Mouse (Mus musculus): Measurements from ENCODE around the gene Yju2.
"Not testable (repeated sequence)": the region's sequence is repeated elsewhere in the genome, so short reads cannot be mapped to it uniquely, and the experiment has no call there.

Gene Yju2

DNA sequence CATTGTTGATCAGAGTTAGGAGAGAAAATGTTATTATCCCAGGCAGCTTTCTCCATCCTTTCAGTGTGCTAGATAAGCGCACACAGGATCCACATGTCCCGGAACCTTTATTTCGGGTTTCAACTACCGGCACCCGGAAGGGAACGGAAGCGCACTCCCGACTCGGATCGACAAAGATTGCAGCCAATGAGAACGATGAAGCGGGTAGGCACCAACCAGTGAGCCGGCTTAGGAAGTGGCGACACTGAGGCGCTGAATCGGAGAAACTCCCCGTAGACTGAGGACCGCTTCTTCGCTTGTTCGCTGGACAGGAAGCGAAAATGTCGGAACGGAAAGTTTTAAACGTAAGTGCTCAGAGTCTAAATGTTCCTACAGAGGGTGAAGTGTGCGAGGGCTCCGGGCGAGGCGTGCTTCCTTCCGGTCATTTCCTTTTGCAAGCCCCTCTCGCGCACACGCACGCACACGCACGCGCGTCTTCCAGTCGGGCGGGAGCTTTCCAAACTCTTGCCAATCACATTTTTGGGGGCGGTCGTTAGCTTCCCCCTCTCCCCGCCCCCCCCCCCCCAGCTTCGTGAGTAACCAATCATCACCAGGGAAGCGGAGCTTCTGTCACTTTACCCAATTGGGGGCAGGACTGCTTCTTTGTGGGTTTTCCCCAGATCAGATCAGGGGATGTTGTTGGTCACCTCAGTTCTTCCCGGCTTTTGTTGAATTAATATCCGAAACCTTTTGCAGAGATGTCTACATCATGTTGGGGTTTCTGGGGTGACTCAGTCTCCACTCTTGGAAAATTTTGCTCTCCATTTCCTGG, at the start of gene Yju2:
Gene Yju2, plus strand, starts transcription at position 182 of the 811 bp plus-strand sequence.
- DNase-seq, result peak; percentile 95

DNA sequence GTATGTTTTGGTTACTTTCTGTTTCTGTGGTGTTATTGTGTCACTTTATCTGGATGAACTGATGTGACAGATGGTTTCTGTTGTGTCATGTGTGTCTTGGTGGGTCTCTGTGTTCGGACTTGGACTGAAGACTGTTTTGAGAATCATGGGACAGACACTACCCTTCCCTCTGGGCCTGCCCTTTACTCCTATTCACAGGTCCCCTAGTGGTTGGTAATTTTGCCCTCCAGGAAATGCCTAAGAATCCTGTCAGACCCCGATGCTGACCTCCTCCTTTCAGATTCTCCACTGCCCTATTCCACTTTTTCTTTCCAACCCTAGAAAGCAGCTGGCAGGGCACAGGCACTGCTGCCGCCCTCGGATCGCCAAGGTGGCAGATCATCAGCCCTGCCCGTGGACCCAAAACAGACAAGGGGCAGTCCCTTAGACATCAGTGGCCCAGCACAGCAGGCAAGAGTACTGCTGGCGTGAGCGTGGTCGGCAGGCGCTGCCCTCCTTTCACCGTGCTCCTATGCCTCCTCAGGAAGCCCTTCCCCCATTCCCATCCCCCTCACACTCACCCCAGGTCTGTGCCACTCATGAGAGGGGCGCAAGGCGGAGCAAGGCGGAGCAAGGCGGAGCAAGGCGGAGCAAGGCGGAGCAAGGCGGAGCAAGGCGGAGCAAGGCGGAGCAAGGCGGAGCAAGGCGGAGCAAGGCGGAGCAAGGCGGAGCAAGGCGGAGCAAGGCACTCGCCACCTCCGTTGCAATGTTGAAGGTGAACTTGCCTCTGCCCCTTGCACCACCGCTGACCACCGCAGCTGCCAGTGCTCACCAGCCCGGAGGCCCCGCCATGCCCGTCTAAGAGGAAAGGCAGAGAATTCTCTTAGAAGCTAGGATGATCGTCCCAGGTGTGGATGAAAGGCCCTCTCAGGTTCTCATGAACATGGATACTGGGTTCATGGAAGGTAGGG, 27.1 kb upstream of the Yju2 start:
- DNase-seq, result peak; percentile 84

DNA sequence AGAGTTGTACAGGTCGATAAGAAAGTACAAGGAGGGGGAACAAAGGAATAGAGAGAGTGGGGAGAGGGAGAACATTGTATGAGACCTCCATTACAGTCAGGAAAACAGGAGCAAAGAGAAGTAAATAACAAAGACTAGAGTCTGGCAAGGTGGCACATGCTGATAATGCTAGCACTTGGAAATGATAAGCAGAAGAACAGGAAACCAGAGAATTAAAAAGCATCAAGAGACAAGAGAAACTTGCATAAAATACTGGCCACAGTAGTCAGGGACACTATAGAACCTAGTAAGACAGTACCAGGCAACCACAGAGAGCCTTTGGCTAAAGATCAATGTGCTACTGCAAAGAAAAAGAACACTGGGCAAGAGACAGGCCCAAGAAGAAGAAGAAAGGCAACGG, 26.3 kb upstream of the Yju2 start:
- no peak for DNase-seq

DNA sequence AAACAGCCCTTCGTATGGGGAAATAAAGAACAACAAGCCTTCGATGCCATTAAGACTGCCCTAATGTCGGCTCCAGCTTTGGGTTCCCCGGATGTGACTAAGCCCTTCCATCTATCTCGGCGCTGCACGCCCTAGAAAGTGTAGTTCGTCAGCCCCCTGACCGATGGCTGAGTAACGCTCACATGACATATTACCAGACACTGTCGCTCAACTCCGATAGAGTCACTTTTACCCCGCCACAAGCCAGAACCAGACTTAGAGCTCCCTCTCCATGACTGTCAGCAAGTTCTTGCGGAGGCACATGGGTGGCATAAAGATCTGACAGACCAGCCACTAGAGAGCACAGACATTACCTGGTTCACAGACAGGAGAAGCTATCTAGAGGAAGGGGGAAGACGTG, 25.7 kb upstream of the Yju2 start:
- peak; percentile 36 for DNase-seq

DNA sequence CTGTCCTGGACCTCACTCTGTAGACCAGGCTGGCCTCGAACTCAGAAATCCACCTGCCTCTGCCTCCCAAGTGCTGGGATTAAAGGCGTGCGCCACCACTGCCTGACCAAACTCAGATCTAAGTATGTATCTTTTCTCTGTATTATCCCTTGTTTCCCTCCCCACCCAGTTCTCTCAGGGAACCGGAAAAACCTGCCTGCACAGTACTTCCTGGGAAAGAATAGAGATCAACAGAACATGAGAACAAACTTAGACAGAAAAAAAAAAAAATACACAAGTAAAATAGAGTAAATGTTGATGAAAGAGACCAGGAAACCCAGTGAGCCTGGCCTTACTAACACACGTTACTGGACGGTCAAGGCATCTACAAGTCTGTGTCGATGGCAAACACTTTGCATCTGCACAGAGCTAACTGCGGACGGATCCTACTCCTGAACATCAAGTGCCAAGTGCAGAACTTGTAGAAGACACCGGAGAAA, 14.5 kb upstream of the Yju2 start:
- DNase-seq, result not testable (repeated sequence)

DNA sequence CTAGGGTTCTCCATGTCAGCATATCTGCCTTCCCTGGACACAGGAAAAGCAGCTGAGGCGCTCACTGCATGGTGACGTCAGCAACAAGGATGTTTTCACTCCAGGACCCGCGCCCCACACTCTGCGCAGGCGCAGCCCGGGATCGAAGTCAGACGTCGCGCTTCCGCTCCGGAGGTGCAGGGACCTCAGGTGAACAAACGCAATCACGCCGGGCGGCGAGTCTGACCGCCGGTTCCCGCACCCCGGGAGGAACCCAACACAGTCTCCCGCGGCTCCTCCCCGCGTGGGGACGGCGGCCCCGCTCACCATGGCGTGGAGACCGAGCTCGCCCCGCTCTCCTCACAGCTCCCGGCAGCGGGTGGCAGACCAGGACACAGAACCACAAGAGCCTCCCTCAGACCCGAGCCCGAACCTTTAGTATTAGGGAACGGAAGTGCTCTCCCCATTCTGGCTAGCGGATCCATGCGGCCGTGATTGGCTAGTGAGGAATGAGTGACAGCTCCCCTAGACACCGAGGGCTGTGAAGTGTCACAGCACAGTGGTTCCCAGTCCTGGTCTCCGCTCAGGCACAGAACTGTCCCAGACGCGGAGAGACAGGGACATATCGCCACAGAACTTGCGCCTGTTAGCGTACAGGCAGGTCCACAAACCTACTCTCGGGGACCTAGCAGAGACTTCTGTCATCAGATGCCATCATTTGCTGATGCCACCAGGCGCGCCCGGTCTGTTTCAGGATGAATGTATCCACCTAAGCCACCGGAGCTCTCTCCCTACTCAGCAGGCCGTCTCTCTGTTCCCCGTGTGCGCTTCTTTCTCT, 13.8 kb upstream of the Yju2 start:
- DNase-seq, result peak; percentile 97

DNA sequence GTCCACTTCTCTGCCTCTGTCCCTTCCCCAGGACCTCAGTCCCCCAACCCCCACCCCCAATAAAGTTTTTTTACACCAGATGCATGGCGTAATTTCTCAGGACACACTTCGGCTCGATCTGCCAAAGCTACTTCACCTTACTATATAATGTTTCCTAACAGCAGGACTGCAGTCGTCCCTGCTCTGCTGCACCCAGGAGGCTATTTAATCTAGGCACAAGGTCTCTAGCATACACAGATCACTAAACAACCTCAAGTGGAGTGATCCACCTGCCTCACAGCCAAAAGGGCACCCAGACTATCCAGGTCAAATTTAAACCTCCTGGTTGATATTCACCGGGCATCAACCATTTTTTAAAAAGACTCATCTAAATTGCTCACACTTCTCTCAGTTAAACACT, 13.2 kb upstream of the Yju2 start:
- DNase-seq, result peak; percentile 56

DNA sequence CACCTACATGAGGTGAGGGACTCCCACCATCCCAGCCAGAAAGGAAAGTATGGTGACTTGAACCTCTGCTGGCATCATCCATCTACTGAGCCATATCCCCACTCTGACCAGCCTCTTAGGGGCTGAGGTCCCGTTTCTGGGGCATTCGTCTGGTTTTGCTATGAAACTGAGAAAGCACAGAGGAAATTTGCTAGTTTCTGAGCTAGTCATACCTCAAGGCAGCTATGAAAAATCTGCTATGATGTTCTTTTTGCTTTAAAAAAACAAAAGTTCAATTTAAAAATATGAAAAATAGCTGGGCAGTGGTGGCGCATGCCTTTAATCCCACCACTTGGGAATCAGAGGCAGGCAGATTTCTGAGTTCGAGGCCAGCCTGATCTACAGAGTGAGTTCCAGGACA, 10.3 kb upstream of the Yju2 start:
- no peak for DNase-seq

DNA sequence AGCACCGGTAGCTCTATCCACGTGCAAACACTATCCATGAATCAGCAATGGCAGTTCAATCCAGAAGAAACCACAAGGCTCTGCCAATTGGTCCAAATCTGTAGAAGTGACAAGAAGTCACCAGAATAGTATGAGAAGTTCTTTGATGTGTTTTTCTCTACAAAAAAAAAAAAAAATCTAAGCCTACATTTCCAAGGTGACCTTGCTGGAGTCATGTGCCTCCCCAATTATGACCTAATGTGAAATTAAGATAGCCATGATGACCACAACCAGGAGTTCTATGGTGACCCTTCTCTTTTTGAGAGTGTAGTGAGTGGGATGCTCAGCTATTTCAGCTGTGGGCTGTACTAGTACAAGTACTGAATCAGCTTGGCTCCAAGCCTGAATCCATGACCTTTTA, 9.5 kb upstream of the Yju2 start, which contains the start of gene Zfp119b:
Gene Zfp119b, minus strand, starts transcription at position 101 of the 400 bp plus-strand sequence.
- DNase-seq, result no peak

DNA sequence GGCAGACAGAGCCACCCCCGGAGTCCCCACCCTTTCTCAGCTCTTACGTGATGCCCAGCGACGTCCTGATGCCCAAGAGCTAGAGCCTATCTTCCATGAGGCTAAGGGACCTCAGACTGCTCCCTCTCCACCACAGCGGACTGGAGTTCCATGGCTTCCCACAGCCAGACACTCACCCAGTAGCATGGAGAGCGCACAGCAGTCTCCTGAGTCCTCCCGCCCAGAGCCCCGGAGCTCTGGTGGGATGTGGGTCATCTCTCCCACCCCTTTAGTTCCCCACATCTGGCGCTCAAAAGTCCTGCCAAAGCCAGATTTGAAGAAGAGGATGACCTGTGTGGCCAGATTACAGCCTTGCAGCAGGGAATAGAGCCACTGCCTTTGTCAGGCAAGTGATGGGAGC, 8.3 kb upstream of the Yju2 start:
- DNase-seq, result peak; percentile 14

DNA sequence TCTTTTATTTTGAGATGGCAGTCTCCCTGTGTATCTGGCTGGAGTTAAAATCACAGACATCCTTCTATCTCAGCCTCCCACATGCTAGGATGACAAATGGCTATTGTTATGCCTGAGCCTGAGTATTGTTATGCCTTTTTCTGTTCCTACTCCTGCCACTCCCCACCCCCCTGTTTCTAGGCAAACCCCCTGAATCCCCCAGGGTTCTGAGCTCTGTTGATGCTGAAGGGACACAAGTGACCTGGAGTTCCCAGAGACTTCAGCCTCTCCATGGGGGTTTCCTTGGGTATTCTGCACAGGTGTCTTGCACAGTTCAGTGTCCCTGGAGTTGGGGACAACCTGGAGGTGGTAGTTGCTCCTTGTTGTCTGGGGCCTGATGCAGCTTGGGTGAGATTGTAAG, 6.9 kb upstream of the Yju2 start:
- DNase-seq, result peak; percentile 13

DNA sequence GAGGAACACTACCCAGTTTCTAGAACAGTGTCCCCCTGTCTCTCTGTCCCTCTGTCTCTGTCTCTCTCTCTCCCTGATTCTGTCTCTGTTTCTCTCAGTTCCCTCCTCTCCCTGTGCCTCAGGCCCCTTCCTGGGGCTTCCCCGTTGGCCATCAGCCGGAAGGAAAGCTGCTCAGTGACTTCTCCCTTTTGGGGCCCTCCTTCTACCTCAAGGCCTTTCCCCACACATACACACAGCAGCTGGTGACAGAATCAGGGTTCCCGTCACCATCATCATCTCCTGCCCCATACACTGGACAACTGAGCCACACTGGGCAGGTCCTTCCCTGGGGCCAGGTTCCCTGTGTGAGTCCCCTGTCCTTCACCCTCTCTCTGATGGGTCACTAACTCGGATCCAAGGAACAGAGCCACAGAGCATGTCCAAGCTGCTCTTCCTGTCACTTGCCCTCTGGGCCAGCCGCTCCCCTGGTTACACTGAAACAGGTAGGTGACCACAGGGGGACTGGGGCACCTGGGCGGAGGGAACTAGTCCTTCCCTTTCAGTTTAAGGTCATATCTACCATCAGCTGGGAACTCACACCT, 6.4 kb upstream of the Yju2 start, which contains the start of gene Ebi3:
Gene Ebi3, plus strand, starts transcription at position 194 of the 581 bp plus-strand sequence.
- DNase-seq, result peak; percentile 17

DNA sequence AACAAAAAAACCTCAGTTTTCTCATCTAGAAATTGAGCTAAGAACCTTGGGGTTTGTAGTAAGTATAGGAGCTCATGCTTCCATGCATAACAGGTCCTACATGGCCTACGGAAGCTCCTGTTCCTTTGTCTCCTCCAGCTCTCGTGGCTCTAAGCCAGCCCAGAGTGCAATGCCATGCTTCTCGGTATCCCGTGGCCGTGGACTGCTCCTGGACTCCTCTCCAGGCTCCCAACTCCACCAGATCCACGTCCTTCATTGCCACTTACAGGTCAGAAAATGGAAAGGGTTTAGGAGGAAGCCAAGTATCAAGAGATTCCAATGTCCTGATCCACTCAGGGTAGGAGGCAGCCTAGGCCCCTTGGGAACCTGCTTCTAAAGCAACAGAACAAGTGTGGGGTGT, 5.1 kb upstream of the Yju2 start:
- no peak for DNase-seq

DNA sequence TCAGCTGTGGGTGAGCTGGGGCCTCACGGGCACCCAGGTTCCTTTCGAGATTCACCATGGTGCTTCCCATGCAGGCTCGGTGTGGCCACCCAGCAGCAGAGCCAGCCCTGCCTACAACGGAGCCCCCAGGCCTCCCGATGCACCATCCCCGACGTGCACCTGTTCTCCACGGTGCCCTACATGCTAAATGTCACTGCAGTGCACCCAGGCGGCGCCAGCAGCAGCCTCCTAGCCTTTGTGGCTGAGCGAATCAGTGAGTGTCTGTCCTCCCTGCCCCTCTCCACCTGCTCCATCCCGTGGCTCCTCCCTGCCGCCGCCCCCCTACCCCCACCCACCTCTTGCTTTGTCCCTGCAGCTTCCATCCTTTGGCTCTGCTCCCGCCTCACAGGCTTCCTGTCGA, 4.7 kb upstream of the Yju2 start:
- DNase-seq, result peak; percentile 36

DNA sequence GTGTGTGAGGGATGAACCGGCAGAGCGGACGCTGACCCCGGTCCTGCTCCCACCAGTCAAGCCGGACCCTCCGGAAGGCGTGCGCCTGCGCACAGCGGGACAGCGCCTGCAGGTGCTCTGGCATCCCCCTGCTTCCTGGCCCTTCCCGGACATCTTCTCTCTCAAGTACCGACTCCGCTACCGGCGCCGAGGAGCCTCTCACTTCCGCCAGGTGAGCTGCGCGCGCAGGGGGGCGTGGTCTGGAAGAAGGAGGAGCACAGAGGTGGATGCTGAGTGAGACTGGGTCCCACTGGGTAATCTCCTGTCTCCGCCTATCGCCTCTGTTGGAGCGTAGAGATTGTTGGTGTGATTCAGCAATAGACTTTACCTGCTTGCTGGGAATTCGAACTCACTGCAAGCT, 2.8 kb upstream of the Yju2 start:
- DNase-seq, result peak; percentile 92

DNA sequence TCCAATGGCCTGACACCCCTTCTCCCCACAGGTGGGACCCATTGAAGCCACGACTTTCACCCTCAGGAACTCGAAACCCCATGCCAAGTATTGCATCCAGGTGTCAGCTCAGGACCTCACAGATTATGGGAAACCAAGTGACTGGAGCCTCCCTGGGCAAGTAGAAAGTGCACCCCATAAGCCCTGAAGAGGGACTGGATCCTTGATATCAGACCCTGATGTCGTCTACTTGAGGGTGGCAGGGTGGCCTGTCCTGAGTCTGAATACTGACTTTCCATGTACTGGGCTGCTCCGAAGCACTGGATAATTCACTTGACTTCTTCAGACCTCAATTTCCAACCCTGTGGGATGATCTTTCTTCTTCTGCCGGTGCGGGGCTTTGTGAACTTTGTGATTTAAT, 2.3 kb upstream of the Yju2 start:
- DNase-seq, result no peak

DNA sequence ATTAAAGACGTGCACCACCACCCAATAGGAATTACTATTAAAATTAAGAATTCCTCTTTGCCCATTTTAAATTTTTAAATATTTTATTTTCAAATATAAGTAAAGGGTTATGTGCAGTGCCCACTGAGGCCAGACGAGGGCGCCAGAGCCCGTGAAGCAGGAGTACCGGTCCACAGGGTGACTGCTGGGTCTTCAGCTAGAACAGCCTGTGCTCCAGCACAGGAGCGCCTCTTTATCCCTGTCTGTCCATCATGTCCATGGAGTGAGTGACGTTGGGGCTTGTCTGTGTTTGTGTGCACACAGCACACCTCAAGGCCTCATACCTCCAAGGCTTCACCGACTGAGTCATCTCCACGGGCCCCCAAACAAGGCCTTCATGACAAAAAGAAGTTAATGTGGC, 1.7 kb upstream of the Yju2 start:
- peak; percentile 81 for DNase-seq

DNA sequence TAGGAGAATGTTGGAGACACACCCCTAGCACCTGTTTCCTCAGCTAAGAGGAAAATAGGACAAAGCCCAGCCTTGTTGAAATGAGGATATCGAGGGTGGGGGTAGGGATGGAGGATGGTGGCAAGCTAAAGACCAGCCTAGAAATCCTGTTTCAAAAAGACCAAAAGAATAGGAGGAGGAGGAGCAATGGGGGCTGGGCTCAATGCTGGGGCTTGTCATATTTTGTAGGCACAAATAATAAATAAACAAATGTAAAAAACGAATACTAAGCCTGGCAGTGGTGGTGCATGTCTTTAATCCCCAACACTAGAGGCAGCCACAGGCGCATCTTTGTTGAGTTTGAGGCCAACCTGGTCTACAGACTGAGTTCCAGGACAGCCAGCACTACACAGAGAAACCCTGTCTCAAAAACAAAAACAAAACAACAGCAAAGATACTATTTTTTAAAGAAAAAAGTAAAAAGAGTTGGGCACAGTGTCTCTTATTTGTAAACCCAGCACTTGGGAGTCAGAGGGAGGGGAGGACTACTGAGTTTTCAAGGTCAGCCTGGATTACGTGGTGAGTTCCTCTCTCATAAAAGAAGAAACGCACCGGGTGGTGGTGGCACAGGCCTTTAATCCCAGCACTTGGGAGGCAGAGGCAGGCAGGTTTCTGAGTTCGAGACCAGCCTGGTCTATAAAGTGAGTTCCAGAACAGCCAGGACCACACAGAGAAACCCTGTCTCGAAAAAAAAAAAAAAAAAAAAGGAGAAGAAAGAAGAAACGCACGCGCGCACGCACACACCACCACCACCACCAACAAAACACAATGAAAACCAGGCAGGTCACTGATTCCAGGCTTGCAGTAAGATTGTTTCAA, 944 bp upstream of the Yju2 start:
- DNase-seq, result peak; percentile 65

DNA sequence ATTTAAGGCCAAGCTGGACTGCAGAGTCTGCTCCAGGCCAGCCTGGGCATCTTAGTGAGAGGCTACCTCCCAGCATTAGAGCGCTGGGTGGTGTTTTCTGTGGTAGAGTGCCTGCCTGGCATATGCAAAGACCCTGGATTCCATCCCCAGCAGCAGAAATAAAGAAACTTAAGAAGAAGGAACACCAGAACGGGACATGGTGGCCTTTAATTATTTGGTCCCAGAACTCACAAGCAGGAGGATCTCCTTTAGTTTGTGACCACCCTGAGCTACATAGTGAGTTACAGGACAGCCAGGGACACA, 364 bp upstream of the Yju2 start:
- peak; percentile 57 for DNase-seq

DNA sequence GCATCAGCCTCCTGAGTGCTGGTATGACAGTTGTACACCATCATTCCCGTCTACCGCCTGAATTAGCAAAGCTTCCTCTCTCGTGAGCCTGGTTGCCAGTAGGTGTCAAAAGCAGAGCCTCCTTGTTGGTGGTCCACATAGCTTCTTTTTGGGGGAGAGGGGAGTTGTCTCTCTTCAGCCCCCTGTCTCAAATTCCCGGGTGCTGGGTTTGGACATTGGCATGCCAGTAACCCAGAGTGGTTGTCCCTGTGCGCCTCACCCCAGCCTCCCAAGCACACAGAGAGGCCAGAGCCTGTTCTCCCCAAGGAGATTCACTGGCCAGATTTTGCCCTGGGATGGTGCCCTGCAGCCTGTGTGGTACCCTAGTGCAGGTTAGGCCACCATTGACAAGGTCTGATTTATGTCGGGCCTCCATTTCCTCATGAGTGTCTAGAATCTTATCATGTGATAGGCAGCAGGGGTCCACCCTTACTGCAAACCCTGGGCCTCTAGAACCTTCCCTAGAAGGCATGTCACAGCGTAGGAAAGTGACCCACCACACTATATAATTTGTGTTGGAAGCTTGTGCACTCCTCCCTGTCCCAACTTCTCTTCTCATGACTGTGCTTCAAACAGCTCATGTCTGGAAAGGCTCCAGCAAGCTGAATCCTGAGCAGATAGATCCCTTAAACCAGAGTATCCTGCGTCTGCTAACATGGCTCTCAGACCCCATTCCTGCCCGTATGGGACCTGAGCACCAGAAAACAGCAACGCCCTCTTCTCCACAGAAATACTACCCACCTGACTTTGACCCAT, 1.2 kb downstream of the Yju2 start:
- DNase-seq, result peak; percentile 70

DNA sequence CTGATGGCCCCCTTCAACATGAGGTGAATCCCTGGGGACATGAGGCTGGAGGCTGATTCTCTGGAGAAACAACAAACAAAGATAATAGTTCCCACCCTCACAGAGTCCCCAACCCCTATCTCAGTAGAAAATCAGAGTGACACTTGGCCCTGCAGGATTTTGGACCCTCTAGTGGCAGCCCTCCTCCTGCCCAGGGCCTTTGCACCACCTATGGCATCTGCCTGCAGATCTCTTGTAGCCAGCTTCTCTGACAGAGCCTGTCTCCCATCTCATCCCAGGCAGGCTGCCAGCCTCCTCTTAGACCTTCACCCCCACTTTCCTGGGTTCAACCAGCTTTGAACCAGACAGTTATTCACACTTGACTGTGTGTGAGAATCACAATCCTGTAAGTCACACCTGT, 1.9 kb downstream of the Yju2 start:
- DNase-seq, result peak; percentile 61
